Mouse (Mus musculus) heart, embryonic 14.5 days (tissue): ENCODE data around the gene Anks3. TPM values are rescaled to one million over a fixed set of nuclear protein-coding genes. Genes with fewer than 3 reads are reported as not detected.

ENCODE experiments used
- ATAC-seq: fragments of 200-750 bp; cut with Nextera tagmentation; 2 replicates; pipeline ENCODE4 v1.8.0; 2017; ENCODE audit warnings: low read depth, moderate TSS enrichment; ENCODE audit not compliant: insufficient number of reproducible peaks, insufficient read depth, low FRiP score
- H3K27ac ChIP-seq, 2 experiments: fragments of 200-500 bp in 1 of 2; fragments of 300-500 bp in 1 of 2; sonication (generic) in 1 of 2; replicated peaks in 1 of 2; 2 replicates each; pipeline ENCODE4 v1.5.1; 2012 to 2014; ENCODE audit warnings: low read depth in 2 of 2, low read length in 2 of 2, control low read depth in 1 of 2, mild to moderate bottlenecking in 1 of 2, mixed read lengths in 1 of 2; ENCODE audit not compliant: control insufficient read depth in 1 of 2, insufficient read depth in 1 of 2
- H3K27me3 ChIP-seq: fragments of 300-500 bp; sonication (generic); 2 replicates; pipeline ENCODE4 v1.6.1; 2014; ENCODE audit warnings: mild to moderate bottlenecking, low read length, control low read depth; ENCODE audit not compliant: control insufficient read depth, insufficient read depth
- H3K36me3 ChIP-seq: fragments of 300-500 bp; sonication (generic); 2 replicates; pipeline ENCODE4 v1.6.1; 2014; ENCODE audit warnings: mild to moderate bottlenecking, control low read depth, low read length, mixed read lengths; ENCODE audit not compliant: control insufficient read depth, insufficient read depth
- H3K4me1 ChIP-seq, 2 experiments: fragments of 200-500 bp in 1 of 2; fragments of 300-500 bp in 1 of 2; sonication (generic) in 1 of 2; 2 replicates each; pipeline ENCODE4 v1.6.1; 2012 to 2014; ENCODE audit warnings: low read length in 2 of 2, control low read depth in 1 of 2, mixed read lengths in 1 of 2; ENCODE audit not compliant: control insufficient read depth in 2 of 2, insufficient read depth in 2 of 2
- H3K4me2 ChIP-seq: fragments of 300-500 bp; sonication (generic); 2 replicates; pipeline ENCODE4 v1.6.1; 2014; ENCODE audit warnings: mild to moderate bottlenecking, low read length
- H3K4me3 ChIP-seq, 2 experiments: fragments of 200-500 bp in 1 of 2; fragments of 300-500 bp in 1 of 2; sonication (generic) in 1 of 2; 2 replicates each; pipeline ENCODE4 v1.5.1; 2012 to 2014; ENCODE audit warnings: low read length in 2 of 2, mild to moderate bottlenecking in 2 of 2, control low read depth in 1 of 2, low read depth in 1 of 2, moderate library complexity in 1 of 2; ENCODE audit not compliant: control insufficient read depth in 1 of 2, insufficient read depth in 1 of 2
- H3K9ac ChIP-seq: fragments of 300-500 bp; sonication (generic); 2 replicates; pipeline ENCODE4 v1.6.1; 2014; ENCODE audit warnings: mild to moderate bottlenecking, low read length
- H3K9me3 ChIP-seq: fragments of 300-500 bp; sonication (generic); 2 replicates; pipeline ENCODE4 v1.6.1; 2016; ENCODE audit warnings: low read length, control low read depth; ENCODE audit not compliant: control insufficient read depth
- WGBS: fragments of 180-500 bp; shearing (Covaris S2); extraction: QIAGEN DNeasy Blood & Tissue Kit; methylation state at CpG from one replicate; pipeline ENCODE4 v1.1.7; 2014; 5-methylcytosine and 5-hydroxymethylcytosine counted together
- polyA plus RNA-seq: library from polyadenylated mRNA; unstranded; fragments of >200 nt; fragmentation: Nextera tagmentation; extraction: Ambion mirVana; gene quantifications from 2 replicates; pipeline ENCODE4 v1.2.1, GENCODE M21; 2014

Anks3 gene
- polyA plus RNA-seq, 1 experiment from 2014 or later = 32.3 TPM

DNA sequence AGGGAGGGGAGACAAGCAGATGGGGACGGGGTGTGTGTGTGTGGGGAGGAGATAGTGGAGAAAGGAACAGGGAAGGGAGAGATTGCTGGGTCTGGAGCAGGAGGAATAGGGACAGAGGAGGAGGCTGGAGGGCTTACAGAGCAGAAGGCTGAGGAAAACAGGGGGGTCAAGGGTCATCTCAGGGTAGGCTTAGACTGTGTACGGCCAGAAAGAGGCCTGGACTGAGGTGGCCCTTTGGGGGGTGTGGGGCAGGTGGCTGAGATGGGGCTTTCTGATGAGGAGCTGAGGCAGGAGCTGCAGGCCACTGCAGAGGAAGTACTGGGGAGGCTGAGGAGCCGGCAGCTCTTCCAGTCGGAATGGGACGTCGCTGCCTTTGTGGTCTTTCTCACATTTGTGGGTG lies 43.5 kb upstream of the Anks3 start:
- 54% methylated on average over 6 of the region's 6 CpGs for WGBS
- Histone ChIP-seq H3K36me3 (no peaks in the 10 kb centered on the region), H3K9me3 (no peaks in the 10 kb centered on the region), H3K27ac (no peak overlapping the region), H3K27me3 (no peaks in the 10 kb centered on the region), H3K4me1 (peaks cover 6 to 15% of the 10 kb centered on the region in 2 experiments), H3K4me3 (no peak overlapping the region), H3K9ac (no peak overlapping the region; the same call in 1 of the 2 replicates), H3K4me2 (no peak overlapping the region)
- ATAC-seq = no peak

DNA sequence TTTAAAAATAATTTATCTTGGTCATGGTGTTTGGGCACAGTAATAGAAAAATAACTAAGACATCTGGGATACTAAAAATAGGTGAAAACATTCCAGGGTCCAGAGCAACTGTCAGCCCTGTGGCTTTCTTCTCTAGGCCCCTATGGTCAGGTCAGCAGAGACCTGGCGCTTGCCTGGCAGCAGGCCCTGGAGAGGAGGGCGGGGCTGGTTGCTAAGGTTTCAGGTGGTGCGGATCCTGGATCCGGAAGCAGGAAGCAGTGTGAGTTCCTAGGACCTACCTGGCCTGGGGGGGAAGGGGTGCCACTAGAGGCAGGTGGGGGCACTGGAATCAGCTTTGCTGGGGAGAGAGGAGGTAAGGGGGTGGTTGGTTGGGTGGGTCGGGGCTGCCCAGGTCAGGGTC lies 43.1 kb upstream of the Anks3 start, which contains the start of gene Smim22:
Smim22 (plus strand) TSS at position 222 of the 400 bp plus-strand sequence.
- Histone ChIP-seq H3K9ac (peak within 1 kb of the TSS; percentile 30; the same call in 1 of the 2 replicates), H3K9me3 (no peaks in the 10 kb centered on the region), H3K4me1 (peaks cover 2 to 12% of the 10 kb centered on the region in 2 experiments; a peak in 3 of 4 replicates), H3K4me2 (no peak within 1 kb of the TSS), H3K27me3 (no peaks in the 10 kb centered on the region), H3K36me3 (no peaks in the 10 kb centered on the region), H3K27ac (0 out of 4 replicates have a peak within 1 kb of the TSS, but pooled peaks of 1 of the 2 experiments have one; percentile 14), H3K4me3 (no peak within 1 kb of the TSS)
- 42% methylated on average over 5 of the region's 5 CpGs for WGBS
- no peak for ATAC-seq

DNA sequence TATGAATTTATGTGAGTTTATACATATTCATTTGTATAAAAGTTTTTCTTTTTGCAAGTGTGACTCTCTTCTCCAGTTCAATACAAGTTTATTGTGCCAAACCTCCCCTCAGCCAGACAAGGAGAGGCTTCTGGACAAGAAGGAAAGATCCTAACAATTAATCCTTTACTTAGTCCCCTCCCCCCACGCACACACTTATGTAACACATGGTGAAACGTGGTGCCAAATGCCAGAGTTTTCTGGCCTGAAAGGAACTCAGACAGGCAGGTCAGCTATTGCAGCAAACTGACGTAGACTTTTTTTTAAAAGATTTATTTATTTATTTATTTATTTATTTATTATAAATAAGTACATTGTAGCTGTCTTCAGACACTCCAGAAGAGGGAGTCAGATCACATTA lies 36.6 kb upstream of the Anks3 start:
- Histone ChIP-seq H3K27ac (no peak overlapping the region), H3K4me2 (no peak overlapping the region), H3K36me3 (no peaks in the 10 kb centered on the region), H3K4me3 (no peak overlapping the region), H3K4me1 (peaks cover 4 to 6% of the 10 kb centered on the region in 2 experiments; a peak in 2 of 4 replicates), H3K9me3 (no peaks in the 10 kb centered on the region), H3K27me3 (no peaks in the 10 kb centered on the region), H3K9ac (no peak overlapping the region)
- WGBS = 67% methylated on average over 3 of the region's 3 CpGs
- no peak for ATAC-seq

DNA sequence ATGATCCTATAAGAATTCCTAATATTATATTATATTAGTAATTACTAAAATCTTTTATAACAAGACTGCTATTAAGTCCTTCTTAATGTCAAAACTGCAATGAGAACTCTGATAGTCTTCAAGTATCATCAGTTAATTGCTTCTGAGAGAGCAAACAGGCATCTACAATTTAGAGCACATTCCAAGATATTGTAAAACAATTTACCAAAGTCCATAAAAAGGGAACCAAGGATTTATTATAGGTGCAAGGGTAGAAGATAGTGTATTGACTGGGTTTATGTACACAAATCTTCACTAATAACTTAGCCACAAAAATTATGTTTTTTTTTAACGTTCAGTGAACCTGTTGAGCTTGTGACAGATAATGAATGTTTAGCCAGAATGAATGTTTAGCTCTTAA lies 35.0 kb upstream of the Anks3 start:
- H3K27ac ChIP-seq = no peak overlapping the region
- no peaks in the 10 kb centered on the region for H3K27me3 ChIP-seq
- no peak overlapping the region for H3K4me2 ChIP-seq
- H3K9me3 ChIP-seq = no peaks in the 10 kb centered on the region
- 67% methylated on average over 1 of the region's 1 CpGs for WGBS
- H3K36me3 ChIP-seq = no peaks in the 10 kb centered on the region
- no peak for ATAC-seq
- H3K9ac ChIP-seq = no peak overlapping the region
- H3K4me1 ChIP-seq = peaks cover 4 to 6% of the 10 kb centered on the region in 2 experiments; a peak in 2 of 4 replicates
- H3K4me3 ChIP-seq = no peak overlapping the region

DNA sequence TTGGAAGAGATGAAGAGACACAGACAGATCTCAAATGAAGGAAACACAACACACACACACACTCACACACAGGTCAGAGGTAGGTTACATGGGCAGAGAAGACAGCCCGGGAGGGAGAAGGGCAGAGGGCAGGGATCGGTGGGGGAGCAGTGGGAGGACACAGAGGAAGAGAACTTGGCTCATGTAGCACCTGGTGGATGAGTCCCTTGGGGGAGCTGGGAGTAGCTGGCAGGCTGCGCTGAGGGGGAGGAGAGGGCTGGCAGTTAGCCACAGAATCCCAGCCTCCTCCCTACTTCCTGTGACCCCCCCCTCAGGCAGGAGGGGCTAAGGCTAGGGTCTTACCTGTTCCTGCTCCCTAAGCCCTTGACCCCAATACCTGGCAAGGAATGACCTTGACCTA lies 33.5 kb upstream of the Anks3 start, which contains the start of gene Sept12:
Sept12 (minus strand) TSS at position 300 of the 400 bp plus-strand sequence.
- H3K27me3 ChIP-seq = no peaks in the 10 kb centered on the region
- H3K4me3 ChIP-seq = no peak within 1 kb of the TSS
- 24% methylated on average over 3 of the region's 3 CpGs for WGBS
- no peak within 1 kb of the TSS for H3K4me2 ChIP-seq
- H3K4me1 ChIP-seq = peaks cover 4 to 6% of the 10 kb centered on the region in 2 experiments; a peak in 2 of 4 replicates
- no peak within 1 kb of the TSS for H3K27ac ChIP-seq
- H3K9ac ChIP-seq = no peak within 1 kb of the TSS
- H3K9me3 ChIP-seq = no peaks in the 10 kb centered on the region
- H3K36me3 ChIP-seq = no peaks in the 10 kb centered on the region
- 0 out of 2 replicates have a peak, but pooled peaks have one; percentile 35 for ATAC-seq

DNA sequence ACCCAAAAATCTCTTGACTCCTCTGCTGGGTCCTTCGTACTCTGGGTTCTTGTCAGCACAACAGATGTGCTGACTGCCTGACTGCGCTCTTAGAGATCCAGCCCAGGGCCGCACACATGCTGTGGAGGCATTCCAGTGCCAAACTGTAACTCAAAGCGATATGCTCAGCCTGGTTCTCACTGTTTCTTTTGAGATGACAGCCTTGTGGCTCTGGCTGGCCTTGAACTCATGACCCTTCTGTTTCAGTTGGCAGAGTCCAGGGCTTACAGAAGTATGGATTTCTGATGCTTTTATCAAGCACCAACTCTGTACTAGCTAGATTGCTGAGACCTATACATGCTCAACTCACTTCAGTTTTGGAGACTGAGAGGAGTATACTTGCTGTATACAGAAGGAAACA lies 29.3 kb upstream of the Anks3 start:
- Histone ChIP-seq H3K4me2 (no peak overlapping the region), H3K9ac (no peak overlapping the region), H3K27ac (no peak overlapping the region), H3K27me3 (no peaks in the 10 kb centered on the region), H3K4me1 (peaks cover 4 to 6% of the 10 kb centered on the region in 2 experiments; a peak in 2 of 4 replicates), H3K36me3 (no peaks in the 10 kb centered on the region), H3K9me3 (no peaks in the 10 kb centered on the region), H3K4me3 (no peak overlapping the region)
- no peak for ATAC-seq
- WGBS = 72% methylated on average over 4 of the region's 4 CpGs

DNA sequence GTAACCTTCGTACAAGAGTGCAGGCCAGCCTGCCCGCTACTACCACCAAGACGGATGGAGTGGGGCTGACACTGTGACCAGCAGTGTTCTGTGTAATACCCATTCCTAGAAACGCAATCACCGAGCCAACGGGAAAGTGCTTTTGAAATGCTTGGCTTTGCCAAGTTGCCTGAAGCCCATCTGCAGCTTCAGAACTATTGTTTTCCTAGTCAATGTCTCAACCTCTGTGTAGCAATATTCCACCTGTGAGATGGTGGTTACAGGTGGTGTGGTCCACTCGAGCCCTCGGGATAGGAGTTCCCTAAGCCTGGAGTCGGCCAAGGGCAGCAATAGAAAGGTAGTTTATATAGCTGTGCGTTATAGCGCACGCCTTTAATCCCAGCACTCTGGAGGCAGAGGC lies 20.7 kb upstream of the Anks3 start:
- Histone ChIP-seq H3K4me2 (no peak overlapping the region), H3K4me3 (no peak overlapping the region), H3K9me3 (no peaks in the 10 kb centered on the region), H3K36me3 (no peaks in the 10 kb centered on the region), H3K27ac (no peak overlapping the region), H3K27me3 (no peaks in the 10 kb centered on the region), H3K9ac (no peak overlapping the region), H3K4me1 (peaks cover 0 to 2% of the 10 kb centered on the region in 2 experiments; a peak in 3 of 4 replicates)
- no peak for ATAC-seq
- 91% methylated on average over 12 of the region's 12 CpGs for WGBS
